Mouse (Mus musculus): ENCODE data around the gene Best3.

The Best3 gene

DNA sequence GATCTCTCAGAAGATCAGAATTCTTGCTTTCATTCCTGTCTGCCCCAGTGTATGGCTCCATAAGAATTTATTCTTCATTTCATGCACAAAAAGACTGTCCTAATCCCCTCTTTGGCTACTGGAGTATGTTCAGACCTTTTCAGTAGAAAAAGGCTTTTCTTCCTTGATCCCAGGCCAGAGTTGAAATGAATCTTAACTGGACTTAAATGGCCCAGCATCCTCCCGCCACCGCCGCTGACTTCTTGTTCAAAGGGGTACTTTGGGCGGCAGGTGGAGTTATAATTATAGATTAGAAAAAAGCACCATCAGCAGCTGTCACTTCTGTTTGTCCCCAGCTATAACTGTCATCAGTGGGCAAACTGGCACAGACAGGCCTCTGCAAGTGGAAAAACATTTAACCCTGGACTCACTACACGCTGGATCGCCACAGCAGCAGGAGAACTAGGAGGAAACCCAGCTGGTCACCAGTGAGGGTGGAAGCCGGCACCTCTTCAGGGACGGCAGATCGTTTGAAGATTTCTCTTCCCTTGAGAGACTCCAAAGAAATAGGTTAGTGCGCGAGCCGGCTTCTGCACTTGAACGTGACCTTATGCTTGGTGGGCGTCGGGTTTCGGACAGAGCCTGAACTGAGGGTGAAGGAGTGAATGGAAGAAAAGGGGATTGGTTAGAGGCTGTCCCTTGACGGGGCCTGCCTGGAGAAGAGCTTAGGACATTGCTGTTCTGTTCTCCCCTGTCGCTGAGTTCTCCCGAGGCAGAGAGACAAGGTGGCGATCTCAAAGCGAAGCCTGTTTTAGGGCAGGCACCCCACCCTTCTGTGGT, at the start of gene Best3:
Gene Best3 (plus strand): TSS at position 51 of the 819 bp plus-strand sequence.
- DNase-seq (ENCODE audit: extremely low read depth, low read depth) = no peak

DNA sequence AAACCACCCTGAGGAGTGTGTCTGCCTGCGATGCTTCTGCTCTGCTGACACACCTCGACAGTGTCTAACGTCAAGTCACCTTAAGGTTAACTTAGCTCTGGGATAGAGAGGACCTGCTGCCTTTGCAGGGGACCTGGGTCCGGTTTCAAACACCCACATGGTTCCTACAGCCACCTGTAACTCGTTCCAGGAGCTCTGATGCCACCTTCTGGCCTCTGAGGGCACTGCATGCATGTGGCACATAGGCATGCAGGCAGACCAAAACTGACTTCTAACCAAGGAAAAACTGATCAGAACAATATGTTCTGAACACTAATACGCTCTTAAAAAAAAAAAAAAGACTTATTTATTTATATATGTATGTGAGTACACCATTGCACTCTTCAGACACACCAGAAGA, 43.1 kb upstream of the Best3 start:
- no peak for DNase-seq (ENCODE audit: extremely low read depth, low read depth)

- no peak for DNase-seq (ENCODE audit: extremely low read depth, low read depth)
These were observed 42.0 kb upstream of the Best3 start for GRCm38 (mm10) chr10:116944144-116944543.

GRCm38 (mm10) chr10:116944940-116945339, 41.2 kb upstream of the Best3 start:
- no peak for DNase-seq (ENCODE audit: extremely low read depth, low read depth)

- no peak for DNase-seq (ENCODE audit: extremely low read depth, low read depth)
These were observed 37.7 kb upstream of the Best3 start for GRCm38 (mm10) chr10:116948414-116948813.

DNA sequence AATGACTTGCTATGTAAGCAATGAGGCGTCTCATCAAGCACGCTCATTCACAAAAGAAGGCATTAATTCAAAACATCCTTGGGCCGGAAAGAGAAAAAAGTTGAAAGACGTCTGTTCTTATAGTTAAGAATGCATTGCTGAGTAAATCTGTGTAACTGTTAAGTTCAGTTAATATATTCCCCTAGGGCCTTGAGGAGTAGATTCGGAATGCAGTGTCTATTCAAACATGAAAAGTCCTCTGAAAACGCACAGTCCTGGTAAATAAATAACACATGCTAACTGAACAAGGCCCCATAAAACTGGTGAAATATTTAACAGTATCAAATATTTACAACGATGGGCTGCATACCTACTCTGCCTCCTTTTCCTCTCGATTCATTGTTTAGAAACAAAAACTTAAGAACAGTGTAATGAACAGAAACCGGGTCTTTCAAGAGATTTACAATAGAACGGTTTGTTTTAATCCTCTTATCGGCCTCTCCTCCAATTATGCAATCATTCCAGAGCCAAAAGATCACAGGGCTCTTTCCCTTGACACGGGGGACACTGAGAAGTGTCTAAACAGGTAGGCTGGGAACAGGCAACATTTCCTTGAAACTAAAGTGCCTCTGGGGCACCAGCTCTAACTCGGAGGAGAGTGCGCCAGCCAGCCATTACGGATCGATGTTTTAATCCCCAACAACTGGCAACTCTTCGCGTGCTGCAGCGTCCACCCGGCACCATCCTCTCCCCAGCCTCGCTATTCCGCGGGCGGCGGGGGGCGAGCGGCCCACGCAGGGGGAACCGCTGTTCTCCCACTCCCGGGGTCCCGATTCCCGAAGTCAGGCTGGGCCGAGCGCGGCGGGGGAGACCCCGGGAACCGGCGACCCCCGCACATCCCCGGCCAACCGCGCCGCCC, 36.8 kb upstream of the Best3 start:
- no peak for DNase-seq (ENCODE audit: extremely low read depth, low read depth)

GRCm38 (mm10) chr10:116950009-116950769, 35.9 kb upstream of the Best3 start, which contains the start of gene Rab3ip:
Gene Rab3ip, minus strand, starts transcription at chr10:116950769.
- no peak for DNase-seq (ENCODE audit: extremely low read depth, low read depth)

DNA sequence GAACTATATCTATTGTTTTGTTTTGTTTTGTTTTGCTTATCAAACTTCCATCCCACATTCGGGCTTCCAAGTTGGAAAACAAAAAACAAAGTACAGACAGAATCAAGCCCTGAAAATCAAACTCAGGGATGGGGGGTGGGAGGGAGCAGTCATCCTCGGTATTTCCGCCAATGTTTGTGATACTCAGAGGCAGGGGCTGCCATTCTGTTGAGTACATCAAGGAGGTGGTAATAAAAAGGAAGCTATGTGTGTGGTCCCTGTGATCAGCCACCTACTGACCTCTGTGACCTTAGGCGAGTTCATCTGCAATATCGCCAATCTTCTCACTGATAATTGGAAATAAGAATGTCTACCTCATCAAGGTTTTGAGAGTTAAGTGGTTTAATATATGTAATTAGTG, 35.2 kb upstream of the Best3 start:
- no peak for DNase-seq (ENCODE audit: extremely low read depth, low read depth)

GRCm38 (mm10) chr10:116955191-116955590, 30.9 kb upstream of the Best3 start:
- no peak for DNase-seq (ENCODE audit: extremely low read depth, low read depth)

DNA sequence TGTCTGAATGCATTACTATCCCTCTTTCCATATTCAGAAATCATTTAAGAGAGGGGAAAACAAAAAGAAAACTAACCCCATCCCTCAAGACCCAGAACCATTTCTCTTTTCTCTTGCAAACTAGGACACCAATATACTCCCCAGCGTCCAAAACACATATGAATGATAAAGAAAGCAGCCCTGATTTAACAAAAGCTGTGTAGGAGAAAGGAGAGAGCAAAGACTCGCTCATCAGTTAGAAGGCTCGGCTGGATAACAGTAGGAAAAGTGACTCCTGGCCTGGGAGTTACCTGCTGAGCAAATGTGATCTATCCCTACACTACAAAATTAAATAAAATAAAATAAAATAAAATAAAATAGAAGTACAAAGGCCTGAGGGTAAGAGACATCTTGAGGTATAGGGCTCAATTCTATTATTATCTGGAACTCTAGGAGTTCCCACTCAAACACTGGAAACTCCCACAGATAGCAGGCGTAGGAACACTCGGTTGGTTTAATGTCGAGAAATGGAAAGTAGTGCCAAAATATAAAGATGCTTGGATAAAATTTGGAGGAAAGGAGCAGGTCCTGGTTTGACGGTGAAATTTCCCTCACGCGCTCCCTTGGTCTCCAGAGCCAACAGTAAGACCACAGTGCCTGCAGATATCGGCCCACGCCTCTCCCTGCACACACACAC, 29.5 kb upstream of the Best3 start:
- DNase-seq (ENCODE audit: extremely low read depth, low read depth) = no peak

GRCm38 (mm10) chr10:116957867-116958551, 28.1 kb upstream of the Best3 start:
- no peak for DNase-seq (ENCODE audit: extremely low read depth, low read depth)

- no peak for DNase-seq (ENCODE audit: extremely low read depth, low read depth)
These were observed 24.0 kb upstream of the Best3 start for GRCm38 (mm10) chr10:116962152-116962551.

DNA sequence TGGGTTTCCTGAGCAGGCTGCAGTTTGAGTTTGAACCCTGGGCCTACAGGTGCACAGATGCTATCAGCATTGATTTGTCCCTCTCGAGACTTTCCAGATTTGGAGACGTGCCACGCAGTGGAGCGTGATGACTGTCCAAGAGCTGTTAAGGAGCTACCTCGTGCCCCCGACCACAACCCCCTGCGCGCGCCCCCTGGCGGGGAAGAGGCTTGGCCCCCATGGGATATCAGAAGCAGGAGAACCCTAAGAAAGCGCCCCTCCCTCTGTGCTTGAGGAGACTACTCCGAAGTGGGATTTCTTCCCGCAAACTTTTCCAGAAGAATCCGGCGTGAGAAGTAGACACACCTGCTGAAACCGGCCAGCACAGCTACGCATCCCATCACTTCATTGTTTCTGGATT, 23.3 kb upstream of the Best3 start:
- no peak for DNase-seq (ENCODE audit: extremely low read depth, low read depth)

- no peak for DNase-seq (ENCODE audit: extremely low read depth, low read depth)
These were observed 22.0 kb upstream of the Best3 start for GRCm38 (mm10) chr10:116964084-116964483.

DNA sequence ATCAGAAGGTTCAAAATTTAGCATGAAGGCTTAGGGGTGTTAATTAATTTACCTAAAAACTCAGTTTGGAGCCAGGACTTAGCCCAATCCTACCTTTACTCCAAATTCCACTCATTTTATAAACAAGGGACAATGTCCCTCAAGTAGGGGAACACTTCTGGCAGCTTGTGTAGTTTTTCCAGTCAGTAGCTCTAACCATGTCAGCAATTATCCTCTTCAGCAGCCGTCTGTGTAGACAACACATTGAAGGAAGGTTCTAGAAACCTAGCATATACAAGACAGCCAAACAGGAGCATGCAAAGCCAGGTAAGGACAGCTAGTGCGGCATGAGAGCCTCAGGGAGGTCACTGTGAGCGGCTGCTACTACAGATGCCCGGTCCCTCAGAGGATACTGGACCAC, 21.5 kb upstream of the Best3 start:
- DNase-seq (ENCODE audit: extremely low read depth, low read depth) = no peak

- no peak for DNase-seq (ENCODE audit: extremely low read depth, low read depth)
These were observed 20.8 kb upstream of the Best3 start for GRCm38 (mm10) chr10:116965297-116965696.

- no peak for DNase-seq (ENCODE audit: extremely low read depth, low read depth)
These were observed 20.0 kb upstream of the Best3 start for GRCm38 (mm10) chr10:116966065-116966464.

- no peak for DNase-seq (ENCODE audit: extremely low read depth, low read depth)
These were observed 17.4 kb upstream of the Best3 start for GRCm38 (mm10) chr10:116968741-116969140.

DNA sequence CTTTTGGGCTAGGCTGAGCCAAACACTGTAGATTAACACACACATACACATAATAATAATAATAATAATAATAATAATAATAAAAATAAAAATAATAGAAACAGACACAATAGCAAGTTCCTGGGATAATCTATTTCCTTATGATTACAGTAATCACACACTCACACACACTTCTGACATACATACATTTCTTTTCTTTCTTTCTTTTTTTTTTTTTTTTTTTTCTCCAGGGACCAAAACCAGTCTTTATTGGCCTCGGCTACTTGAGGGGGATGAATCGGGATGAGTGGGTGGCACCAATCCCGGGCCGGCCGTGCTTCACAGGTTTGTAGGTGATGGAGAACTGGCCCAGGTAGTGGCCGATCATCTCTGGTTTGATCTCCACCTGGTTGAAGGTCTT, 13.6 kb upstream of the Best3 start, which contains the start of gene Gm10271:
Gene Gm10271 (minus strand): TSS at position 101 of the 400 bp plus-strand sequence.
- no peak for DNase-seq (ENCODE audit: extremely low read depth, low read depth)

- DNase-seq (ENCODE audit: extremely low read depth, low read depth) = no peak
These were observed 8.7 kb upstream of the Best3 start for GRCm38 (mm10) chr10:116977455-116977854.

All from MEL-GATA-1-ER (cell line).